Mouse (Mus musculus): ENCODE measurements around the gene Ifit3.
"Not testable (repeated sequence)": the region's sequence is repeated elsewhere in the genome, so short reads cannot be mapped to it uniquely, and the experiment has no call there.

GRCm38 (mm10) chr19:34601888-34602287 is 18.6 kb downstream of the Ifit3 start, which contains the start of gene Ifit1bl1:
- not testable (repeated sequence) for TF ChIP-seq CTCF (conservative IDR thresholded peaks at IDR 0.05; ENCODE audit: low read length); NANOG (IDR thresholded peaks at IDR 0.05; ENCODE audit: borderline replicate concordance, low read length); POU5F1 (IDR thresholded peaks at IDR 0.05; ENCODE audit: borderline replicate concordance, low read length)
